Mouse (Mus musculus): Measurements from ENCODE around the gene Smdt1.

GRCm38 (mm10) chr15:82339150-82339549 is 391 bp downstream of the Smdt1 start:
- TF ChIP-seq TCF3 (IDR thresholded peaks at IDR 0.05; ENCODE audit: insufficient read length, low read depth) (no peak), POLR2A (IDR thresholded peaks at IDR 0.05; ENCODE audit: insufficient read length, low read depth) (no peak), USF1 (IDR thresholded peaks at IDR 0.05; ENCODE audit: low read depth) (no peak), MYOG (IDR thresholded peaks at IDR 0.05; ENCODE audit: control insufficient read depth in 1 of 3, insufficient read depth in 1 of 3, insufficient read length in 2 of 3, low read depth in 2 of 3) (no peak), MAX (IDR thresholded peaks at IDR 0.05; ENCODE audit: low read depth) (no peak), POLR2AphosphoS2 (IDR thresholded peaks at IDR 0.05; ENCODE audit: insufficient read length, low read depth) (no peak), CEBPB (IDR thresholded peaks at IDR 0.05; ENCODE audit: insufficient read depth, poor library complexity, severe bottlenecking) (no peak), TCF12 (IDR thresholded peaks at IDR 0.05; ENCODE audit: insufficient read depth, poor library complexity, severe bottlenecking) (no peak)

Data from myocyte (in vitro differentiated cells).